Mouse (Mus musculus): Measurements from ENCODE around the gene Gm5901. TPM values are rescaled to one million over a fixed set of nuclear protein-coding genes. Genes with fewer than 3 reads are reported as not detected.

Gm5901 gene
- polyA plus RNA-seq, 1 experiment from 2014 or later, result not detected

GRCm38 (mm10) chr7:105373976-105374375, 862 bp upstream of the Gm5901 start:
- Histone ChIP-seq H3K36me3 (peaks cover 30% of the 10 kb centered on the region), H3K27ac (replicated peaks) (no peak overlapping the region), H3K27me3 (no peaks in the 10 kb centered on the region), H3K9me3 (no peaks in the 10 kb centered on the region), H3K9ac (replicated peaks) (no peak overlapping the region), H3K4me2 (replicated peaks) (no peak overlapping the region), H3K4me1 (no peaks in the 10 kb centered on the region), H3K4me3 (no peak overlapping the region)
- 96% methylated on average over 3 of the region's 3 CpGs for WGBS
- no peak for ATAC-seq (replicated peaks)

GRCm38 (mm10) chr7:105380329-105380728, 5.5 kb downstream of the Gm5901 start:
- Histone ChIP-seq H3K4me3 (no peak overlapping the region), H3K4me1 (no peaks in the 10 kb centered on the region), H3K9ac (replicated peaks) (no peak overlapping the region), H3K27me3 (no peaks in the 10 kb centered on the region), H3K4me2 (replicated peaks) (no peak overlapping the region), H3K27ac (replicated peaks) (no peak overlapping the region), H3K36me3 (peaks cover 81% of the 10 kb centered on the region), H3K9me3 (no peaks in the 10 kb centered on the region)
- ATAC-seq (replicated peaks), result no peak
- whole genome bisulfite sequencing, result 98% methylated on average over 3 of the region's 3 CpGs

- Histone ChIP-seq H3K36me3 (peaks cover 74% of the 10 kb centered on the region), H3K9ac (replicated peaks) (no peak overlapping the region), H3K27ac (replicated peaks) (no peak overlapping the region), H3K4me3 (no peak overlapping the region), H3K4me2 (replicated peaks) (no peak overlapping the region), H3K4me1 (no peaks in the 10 kb centered on the region), H3K27me3 (no peaks in the 10 kb centered on the region), H3K9me3 (no peaks in the 10 kb centered on the region)
- no peak for ATAC-seq (replicated peaks)
- WGBS, result 96% methylated on average over 2 of the region's 2 CpGs
Measured at GRCm38 (mm10) chr7:105387696-105388095, 12.9 kb downstream of the Gm5901 start.

- Histone ChIP-seq H3K4me1 (0 out of 2 replicates have a peak, but pooled peaks cover 5% of the 10 kb centered on the region), H3K27ac (replicated peaks) (no peak overlapping the region), H3K27me3 (no peaks in the 10 kb centered on the region), H3K9me3 (no peaks in the 10 kb centered on the region), H3K4me3 (no peak overlapping the region), H3K36me3 (peaks cover 48% of the 10 kb centered on the region), H3K4me2 (replicated peaks) (no peak overlapping the region), H3K9ac (replicated peaks) (no peak overlapping the region)
- no peak for ATAC-seq (replicated peaks)
- 93% methylated on average over 2 of the region's 2 CpGs for WGBS
Measured at GRCm38 (mm10) chr7:105390236-105390635, 15.4 kb downstream of the Gm5901 start.

- no peak for ATAC-seq (replicated peaks)
- H3K4me1 ChIP-seq, result peaks cover 22% of the 10 kb centered on the region
- 71% methylated on average over 1 of the region's 1 CpGs for WGBS
- H3K27ac ChIP-seq (replicated peaks), result no peak overlapping the region
- peaks cover 10% of the 10 kb centered on the region for H3K36me3 ChIP-seq
- H3K9me3 ChIP-seq, result no peaks in the 10 kb centered on the region
- no peak overlapping the region for H3K4me2 ChIP-seq (replicated peaks)
- H3K4me3 ChIP-seq, result no peak overlapping the region
- H3K27me3 ChIP-seq, result no peaks in the 10 kb centered on the region
- no peak overlapping the region for H3K9ac ChIP-seq (replicated peaks)
Measured at GRCm38 (mm10) chr7:105394606-105395005, 19.8 kb downstream of the Gm5901 start.

- no peak for ATAC-seq (replicated peaks)
- H3K36me3 ChIP-seq, result 0 out of 2 replicates have a peak, but pooled peaks cover 4% of the 10 kb centered on the region
- no peak overlapping the region for H3K4me3 ChIP-seq
- H3K27ac ChIP-seq (replicated peaks), result no peak overlapping the region
- no peaks in the 10 kb centered on the region for H3K9me3 ChIP-seq
- H3K4me1 ChIP-seq, result peaks cover 22% of the 10 kb centered on the region
- H3K27me3 ChIP-seq, result no peaks in the 10 kb centered on the region
- no peak overlapping the region for H3K4me2 ChIP-seq (replicated peaks)
- no peak overlapping the region for H3K9ac ChIP-seq (replicated peaks)
Measured at GRCm38 (mm10) chr7:105395131-105395820, 20.4 kb downstream of the Gm5901 start.

GRCm38 (mm10) chr7:105396126-105396525, 21.3 kb downstream of the Gm5901 start:
- H3K4me2 ChIP-seq (replicated peaks), result no peak overlapping the region
- no peak overlapping the region for H3K4me3 ChIP-seq
- no peaks in the 10 kb centered on the region for H3K9me3 ChIP-seq
- no peak overlapping the region for H3K9ac ChIP-seq (replicated peaks)
- no peak overlapping the region for H3K27ac ChIP-seq (replicated peaks)
- no peaks in the 10 kb centered on the region for H3K27me3 ChIP-seq
- peaks cover 28% of the 10 kb centered on the region for H3K4me1 ChIP-seq
- H3K36me3 ChIP-seq, result 0 out of 2 replicates have a peak, but pooled peaks cover 4% of the 10 kb centered on the region
- no peak for ATAC-seq (replicated peaks)

- peak; percentile 70 for ATAC-seq (replicated peaks)
Measured at GRCm38 (mm10) chr7:105399058-105399934, 24.5 kb downstream of the Gm5901 start.

GRCm38 (mm10) chr7:105399935-105400624, 25.2 kb downstream of the Gm5901 start, which contains the start of gene Fam160a2:
Gene Fam160a2, minus strand, starts transcription at chr7:105400054.
- peak within 1 kb of the TSS; percentile 90 for H3K9ac ChIP-seq (replicated peaks)
- H3K27me3 ChIP-seq, result no peaks in the 10 kb centered on the region
- peaks cover 23% of the 10 kb centered on the region for H3K4me1 ChIP-seq
- peak within 1 kb of the TSS; percentile 70 for H3K4me2 ChIP-seq (replicated peaks)
- H3K36me3 ChIP-seq, result no peaks in the 10 kb centered on the region
- H3K9me3 ChIP-seq, result no peaks in the 10 kb centered on the region
- peak; percentile 98 for ATAC-seq (replicated peaks)
- 1% methylated on average over 51 of the region's 55 CpGs for WGBS
- H3K27ac ChIP-seq (replicated peaks), result peak within 1 kb of the TSS; percentile 82
- peak within 1 kb of the TSS; percentile 86 for H3K4me3 ChIP-seq

More at GRCm38 (mm10) chr7:105399058-105399934, 24.5 kb downstream of the Gm5901 start:
- no peaks in the 10 kb centered on the region for H3K27me3 ChIP-seq
- H3K4me2 ChIP-seq (replicated peaks), result peak overlapping the region; percentile 70
- WGBS, result 1% methylated on average over 25 of the region's 25 CpGs
- H3K4me1 ChIP-seq, result peaks cover 28% of the 10 kb centered on the region
- H3K4me3 ChIP-seq, result peak overlapping the region; percentile 86
- peak overlapping the region; percentile 70 for H3K27ac ChIP-seq (replicated peaks)
- H3K9me3 ChIP-seq, result no peaks in the 10 kb centered on the region
- no peaks in the 10 kb centered on the region for H3K36me3 ChIP-seq
- peak overlapping the region; percentile 90 for H3K9ac ChIP-seq (replicated peaks)

GRCm38 (mm10) chr7:105404268-105404667, 29.4 kb downstream of the Gm5901 start, which contains the start of gene Cnga4:
Gene Cnga4, plus strand, starts transcription at chr7:105404568.
- H3K9me3 ChIP-seq, result no peaks in the 10 kb centered on the region
- no peak within 1 kb of the TSS for H3K4me3 ChIP-seq
- ATAC-seq (replicated peaks), result no peak

GRCm38 (mm10) chr7:105406322-105406721, 31.5 kb downstream of the Gm5901 start:
- Histone ChIP-seq H3K36me3 (no peaks in the 10 kb centered on the region), H3K27ac (replicated peaks) (no peak overlapping the region), H3K4me1 (no peaks in the 10 kb centered on the region), H3K9ac (replicated peaks) (no peak overlapping the region), H3K4me3 (no peak overlapping the region), H3K9me3 (no peaks in the 10 kb centered on the region), H3K4me2 (replicated peaks) (no peak overlapping the region), H3K27me3 (no peaks in the 10 kb centered on the region)
- ATAC-seq (replicated peaks), result no peak
- 70% methylated on average over 1 of the region's 1 CpGs for WGBS

More at GRCm38 (mm10) chr7:105404268-105404667, 29.4 kb downstream of the Gm5901 start, which contains the start of gene Cnga4:
- no peaks in the 10 kb centered on the region for H3K36me3 ChIP-seq
- no peaks in the 10 kb centered on the region for H3K27me3 ChIP-seq
- no peak within 1 kb of the TSS for H3K4me2 ChIP-seq (replicated peaks)
- H3K4me1 ChIP-seq, result peaks cover 7% of the 10 kb centered on the region
- 81% methylated on average over 5 of the region's 5 CpGs for WGBS
- no peak within 1 kb of the TSS for H3K9ac ChIP-seq (replicated peaks)
- H3K27ac ChIP-seq (replicated peaks), result no peak within 1 kb of the TSS

All from forebrain, embryonic 15.5 days (tissue).